Mouse (Mus musculus) cerebellum, postnatal 4 days (tissue): ENCODE measurements around the gene Ryr1.

Experiments
- DNase-seq, 2 experiments: peaks; one replicate each; pipeline ENCODE4 v3.0.0; 2022; ENCODE audit warnings: low spot score in 2 of 2, mixed read lengths in 1 of 2

Gene Ryr1

DNA sequence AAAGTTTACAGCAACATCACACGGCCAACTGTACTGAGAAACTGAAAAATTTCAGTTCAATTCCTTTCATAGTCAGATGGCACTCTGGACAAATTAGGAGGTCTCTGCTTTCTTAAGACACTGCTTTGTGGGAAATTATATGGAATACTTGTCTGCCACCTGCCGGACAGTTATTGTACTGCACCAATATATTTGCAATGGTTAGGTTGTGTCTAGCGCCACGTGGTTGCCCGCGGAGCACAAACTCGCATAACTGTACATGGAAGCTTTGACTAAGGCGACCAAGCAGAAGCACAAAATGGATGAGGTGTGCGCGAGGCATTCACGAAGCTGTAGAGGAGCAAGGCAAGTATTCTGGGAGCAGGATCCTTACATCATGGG, 85.4 kb downstream of the Ryr1 start:
- DNase-seq, result peak; percentile 78 to 90

DNA sequence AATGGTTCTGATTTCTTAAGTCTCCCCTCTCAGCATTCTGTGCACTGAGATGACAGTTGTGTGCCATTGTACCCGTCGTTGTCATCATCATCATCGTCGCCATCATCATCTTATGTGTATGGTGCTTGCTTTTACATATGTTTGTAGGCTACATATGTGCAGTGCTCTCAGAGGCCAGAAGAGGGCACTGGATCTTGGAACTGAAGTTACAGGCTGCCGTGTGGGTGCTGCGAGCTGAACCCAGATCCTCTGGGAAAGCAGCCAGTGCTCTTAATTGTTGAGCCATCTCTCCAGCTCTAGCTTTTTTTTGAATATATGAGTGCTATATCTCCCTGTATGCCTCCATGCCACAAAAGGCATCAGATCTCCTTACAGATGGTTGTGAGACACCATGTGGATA, 87.7 kb downstream of the Ryr1 start:
- DNase-seq, result no peak

DNA sequence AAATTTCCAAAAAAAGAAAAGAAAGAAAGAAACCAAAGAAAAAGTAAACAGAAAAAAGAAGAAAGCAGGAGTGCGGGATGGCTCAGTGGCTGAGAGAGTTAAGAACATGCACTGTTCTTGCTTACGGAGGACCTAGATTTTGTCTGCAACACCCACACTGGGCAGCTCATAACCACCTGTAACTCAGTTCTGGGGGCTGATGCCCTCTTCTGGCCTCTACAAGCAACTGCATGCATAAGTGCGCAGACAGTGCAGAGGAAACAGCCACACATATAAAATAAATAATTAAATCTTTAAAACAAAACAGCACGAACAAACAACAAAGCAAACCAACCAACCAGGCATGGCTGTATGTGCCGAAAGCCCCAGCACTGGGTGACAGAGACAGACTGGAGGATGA, 92.3 kb downstream of the Ryr1 start:
- no peak for DNase-seq

DNA sequence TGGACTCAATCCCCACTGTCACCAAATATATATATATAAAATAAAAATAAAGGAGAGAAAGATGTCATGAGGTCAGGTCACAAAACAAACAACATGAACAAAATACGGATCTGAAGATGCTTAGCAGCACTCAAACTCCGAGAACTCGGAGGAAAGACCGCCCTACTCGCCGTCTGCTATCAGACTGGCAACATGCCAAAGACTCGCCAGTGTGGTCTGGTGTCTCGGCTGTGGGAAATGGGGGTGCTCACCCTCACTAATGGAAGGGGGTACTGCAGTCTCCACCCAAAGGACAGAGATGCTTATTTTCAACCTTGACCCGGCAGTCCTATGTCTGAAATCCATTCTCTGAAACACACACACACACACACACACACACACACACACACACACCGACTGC, 93.3 kb downstream of the Ryr1 start:
- no peak for DNase-seq

DNA sequence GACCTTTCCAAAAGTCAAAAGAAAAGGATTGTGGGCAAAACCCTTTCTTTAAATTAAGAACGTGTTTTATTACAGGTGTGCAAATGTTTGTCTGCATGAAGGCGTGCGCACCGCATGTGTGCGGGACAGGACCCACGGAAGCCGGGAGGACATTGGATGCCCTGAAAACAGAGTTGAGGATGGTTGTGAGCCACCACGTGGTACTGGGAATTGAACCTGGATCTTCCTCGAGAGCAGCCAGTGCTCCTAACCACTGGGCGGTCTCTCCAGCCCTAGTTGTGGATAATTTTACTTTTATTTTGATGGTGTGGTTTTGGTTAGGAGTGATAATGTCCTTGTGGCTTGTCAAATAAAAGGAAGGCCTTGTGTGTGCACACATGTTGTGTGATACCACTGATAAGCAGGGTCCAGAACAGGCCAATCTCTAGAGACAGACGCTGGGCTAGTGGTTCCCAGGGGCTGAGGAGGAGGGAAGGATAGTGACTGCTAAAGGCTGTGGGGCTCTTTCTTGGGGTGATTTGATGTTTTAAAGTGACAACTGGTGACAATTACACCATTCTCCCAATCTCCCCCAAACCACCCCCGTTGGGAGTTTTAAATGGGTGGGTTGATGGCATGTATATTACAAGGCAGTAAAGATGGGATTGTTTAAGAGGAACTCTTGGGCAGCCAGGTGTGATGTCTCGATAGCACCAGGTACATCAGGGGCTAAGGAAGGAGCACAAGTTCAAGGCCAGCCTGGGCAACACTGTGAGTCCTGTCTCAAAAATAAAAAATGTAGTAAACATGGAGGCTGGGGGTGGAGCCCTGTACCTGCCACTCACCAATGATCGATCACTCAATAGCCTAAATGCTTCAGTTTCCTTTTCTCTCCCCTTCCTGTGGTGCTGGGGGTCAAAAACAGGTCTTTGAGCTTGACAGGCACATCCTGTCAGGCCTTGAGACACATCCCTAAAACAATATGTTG, 95.0 kb downstream of the Ryr1 start:
- DNase-seq, result no peak

DNA sequence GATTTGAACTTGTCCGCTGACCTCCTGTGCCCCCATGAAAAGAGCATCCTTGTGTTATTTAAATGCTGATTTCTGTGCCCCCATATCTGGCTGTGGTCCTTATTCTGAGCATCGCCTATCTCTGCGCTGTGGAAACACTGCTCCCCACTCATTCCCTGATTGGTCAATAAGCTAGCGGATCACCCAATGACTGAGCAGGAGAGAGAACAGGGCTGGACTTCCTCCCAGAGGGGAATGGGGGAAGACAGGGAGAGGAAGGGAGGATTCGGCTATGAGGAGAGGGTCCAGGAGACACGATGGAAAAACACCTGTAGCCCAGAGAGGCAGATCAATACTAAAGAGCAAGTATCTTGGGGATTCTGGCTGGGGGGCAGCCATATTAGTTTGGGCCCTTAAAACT, 96.2 kb downstream of the Ryr1 start:
- no peak for DNase-seq

DNA sequence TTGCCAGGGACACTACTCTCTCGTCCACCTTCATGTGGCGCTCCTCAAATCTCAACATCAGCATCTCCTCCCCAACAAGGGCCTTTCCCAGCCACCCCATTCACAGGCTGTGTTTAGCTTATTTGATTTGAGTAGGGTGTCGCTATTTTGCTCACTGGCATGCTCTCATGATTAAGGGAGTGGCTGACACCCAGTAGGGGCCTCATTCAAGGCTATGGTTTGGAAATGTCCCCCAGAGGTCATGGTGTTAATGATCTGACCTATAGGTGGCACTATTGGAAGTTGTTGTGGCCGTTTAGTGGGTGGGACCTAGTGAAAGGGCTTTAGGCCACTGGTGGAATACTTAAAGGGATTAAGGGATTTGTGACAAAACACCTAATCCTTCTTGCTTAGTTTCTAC, 98.2 kb downstream of the Ryr1 start:
- no peak for DNase-seq

DNA sequence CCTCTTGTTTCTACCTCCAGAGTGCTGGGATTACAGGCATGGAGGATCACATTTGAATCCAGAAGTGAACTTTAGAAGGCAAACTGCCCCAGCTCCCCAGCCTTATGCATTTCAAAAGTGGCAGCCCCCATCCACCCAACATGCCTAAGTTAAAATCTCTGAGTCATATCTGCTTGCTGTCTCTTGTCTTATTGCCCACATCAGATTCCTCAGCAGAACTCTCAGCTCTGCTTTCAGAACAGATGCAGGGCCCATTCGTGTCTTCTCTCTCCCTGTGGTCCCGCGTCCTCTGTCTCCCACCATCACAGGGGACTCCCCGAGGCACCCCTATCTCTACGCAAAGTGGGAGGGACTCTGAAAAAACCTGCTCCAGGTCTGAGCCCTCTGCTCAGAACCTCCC, 98.8 kb downstream of the Ryr1 start:
- no peak for DNase-seq

DNA sequence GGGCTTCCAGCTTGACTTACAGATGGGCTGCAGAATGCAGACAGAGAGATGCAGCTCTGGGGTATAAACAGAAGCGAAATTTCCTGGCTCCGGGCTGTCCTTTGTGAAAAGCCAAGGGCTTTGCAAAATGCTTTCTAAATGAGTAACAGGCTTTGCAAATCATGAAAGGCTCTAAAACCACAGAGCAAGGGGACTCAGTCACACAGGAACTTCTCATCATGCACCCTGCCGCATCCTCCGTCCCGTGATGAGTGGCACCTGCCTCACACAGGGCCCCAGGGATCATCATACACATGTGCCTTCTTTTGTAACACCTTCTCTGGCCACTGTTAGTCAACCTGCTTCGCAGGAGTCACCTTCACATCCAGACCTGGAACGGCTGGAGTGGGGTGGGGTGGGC, 99.4 kb downstream of the Ryr1 start:
- no peak for DNase-seq

DNA sequence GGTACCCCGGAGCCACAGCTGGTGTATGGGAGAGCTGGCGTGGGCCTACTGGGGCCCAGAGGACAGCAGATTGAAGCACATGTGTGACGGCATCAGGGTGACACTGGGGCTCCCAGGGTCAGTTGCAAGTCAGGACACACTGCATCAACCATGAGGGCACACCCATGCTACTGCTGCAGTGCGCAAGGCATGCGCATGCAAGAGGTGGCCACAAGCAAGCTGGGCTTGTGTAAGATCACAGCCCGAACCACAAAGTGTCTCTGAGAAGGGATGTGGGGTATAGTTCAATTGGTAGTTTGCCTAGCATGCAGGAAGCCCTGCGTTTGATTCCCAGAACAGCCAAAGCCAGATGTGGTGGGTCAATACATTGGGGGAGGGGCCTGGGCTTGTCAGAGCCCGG, 101.5 kb downstream of the Ryr1 start:
- DNase-seq, result no peak

DNA sequence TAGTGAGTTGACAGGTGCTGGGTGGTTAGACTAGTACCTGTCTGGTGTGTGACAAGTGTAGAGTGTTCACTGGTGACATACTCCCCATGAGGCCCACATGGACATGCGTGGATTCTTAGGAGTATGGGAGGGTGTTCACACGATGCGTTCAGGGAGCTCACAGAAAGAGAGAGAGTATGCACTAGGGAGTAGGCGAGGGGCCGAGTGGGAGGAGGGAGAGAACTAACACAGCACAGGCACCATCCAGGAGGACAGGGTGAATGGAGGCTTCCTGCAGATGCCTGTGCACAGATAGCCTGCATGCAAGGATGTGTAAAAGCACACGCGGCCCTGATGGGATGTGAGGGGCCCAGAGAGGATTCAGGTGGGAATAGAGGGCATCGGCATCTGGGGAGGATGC, 102.5 kb downstream of the Ryr1 start:
- no peak for DNase-seq

DNA sequence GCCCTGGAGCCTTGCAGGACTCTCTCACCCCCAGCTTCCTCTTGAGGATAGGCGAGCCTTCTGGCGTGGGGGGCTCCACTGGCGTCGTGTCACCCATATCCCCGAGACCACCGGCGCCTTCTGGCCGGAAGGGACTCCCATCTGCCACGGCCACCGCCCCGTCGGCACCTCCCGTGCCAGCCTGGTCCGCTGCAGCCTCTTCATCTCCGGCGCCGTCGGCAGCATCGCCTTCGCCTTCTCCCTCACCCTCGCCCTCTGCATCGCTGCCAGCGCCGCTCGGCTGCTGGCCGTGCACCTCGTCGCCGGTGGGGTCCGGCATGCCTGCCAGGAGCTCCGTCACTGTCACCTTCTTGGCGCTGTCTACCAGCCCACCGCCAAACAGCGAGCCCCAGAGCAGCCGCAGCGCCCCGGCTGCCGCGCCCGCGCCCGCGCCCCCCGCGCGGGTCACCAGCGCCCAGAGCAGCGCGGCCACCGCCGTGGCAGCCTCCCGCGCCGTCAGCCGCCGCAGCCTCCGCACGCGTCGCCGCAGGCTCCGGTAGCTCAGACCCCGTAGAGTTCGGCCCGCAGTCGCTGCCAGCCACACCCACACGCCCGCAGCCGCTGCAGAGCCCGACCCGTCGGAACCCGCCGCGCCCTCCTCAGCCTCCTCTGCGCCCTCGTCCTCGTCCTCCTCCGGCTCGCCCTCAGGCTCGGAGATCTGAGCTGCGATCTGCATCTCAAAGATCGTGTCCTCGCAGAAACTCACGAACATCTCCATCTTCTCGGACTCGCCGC, 105.3 kb downstream of the Ryr1 start:
- no peak for DNase-seq

DNA sequence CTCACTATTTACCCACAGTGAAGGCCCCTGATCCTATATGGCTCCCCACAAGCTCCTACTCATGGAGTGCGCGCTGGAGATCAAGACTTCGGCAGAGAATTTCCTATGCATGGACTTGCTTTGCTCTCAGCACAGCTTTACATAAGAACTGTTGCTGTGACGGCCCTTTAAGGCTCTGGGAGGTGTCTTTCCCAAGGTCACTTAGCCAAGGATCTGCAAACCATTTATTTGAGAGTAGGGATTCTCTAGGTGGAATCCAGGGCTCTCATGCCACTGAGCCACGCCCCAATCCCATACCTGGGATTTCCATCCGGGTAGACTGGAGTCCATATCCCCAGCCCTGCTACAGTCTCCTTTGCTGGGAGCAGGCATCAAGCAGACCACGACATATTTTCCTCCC, 107.8 kb downstream of the Ryr1 start:
- no peak for DNase-seq

DNA sequence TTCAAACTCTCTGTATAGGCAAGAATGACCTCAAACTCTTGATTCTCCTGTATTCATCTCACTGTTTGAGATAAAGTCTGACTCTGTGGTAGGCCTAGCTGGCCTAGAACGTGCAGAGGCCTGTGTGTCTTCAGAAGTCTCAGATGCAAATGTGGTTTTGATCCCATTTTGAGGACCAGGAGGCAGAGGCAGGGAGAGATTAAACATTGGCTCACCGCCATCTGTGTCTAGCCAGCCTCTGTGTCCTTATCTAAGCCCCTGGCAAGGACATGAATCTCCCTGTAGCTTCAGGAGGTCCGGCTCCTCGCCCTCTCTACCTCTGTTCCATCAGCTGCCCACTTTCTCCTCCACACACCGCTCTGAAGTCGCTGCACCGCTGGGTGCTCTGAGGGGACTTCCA, 108.5 kb downstream of the Ryr1 start:
- DNase-seq, result no peak

DNA sequence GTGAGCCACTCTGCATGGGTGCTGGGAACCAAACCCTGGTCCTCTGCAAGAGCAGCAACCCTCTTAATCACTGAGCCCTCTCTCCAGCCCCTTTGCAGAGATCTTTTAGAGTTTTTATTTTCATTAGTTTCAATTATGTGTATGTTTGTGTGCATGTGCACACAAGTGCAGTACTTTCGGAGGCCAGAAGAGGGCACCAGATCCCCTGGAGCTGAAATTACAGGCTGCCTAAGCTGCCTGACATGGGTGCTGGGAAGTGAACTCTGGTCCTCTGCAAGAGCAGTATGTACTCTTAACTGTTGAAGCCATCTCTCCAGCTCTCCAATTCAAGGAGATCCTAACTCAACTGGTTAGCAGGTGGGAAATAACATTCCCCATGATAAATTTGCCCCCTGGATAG, 110.0 kb downstream of the Ryr1 start:
- DNase-seq, result no peak

DNA sequence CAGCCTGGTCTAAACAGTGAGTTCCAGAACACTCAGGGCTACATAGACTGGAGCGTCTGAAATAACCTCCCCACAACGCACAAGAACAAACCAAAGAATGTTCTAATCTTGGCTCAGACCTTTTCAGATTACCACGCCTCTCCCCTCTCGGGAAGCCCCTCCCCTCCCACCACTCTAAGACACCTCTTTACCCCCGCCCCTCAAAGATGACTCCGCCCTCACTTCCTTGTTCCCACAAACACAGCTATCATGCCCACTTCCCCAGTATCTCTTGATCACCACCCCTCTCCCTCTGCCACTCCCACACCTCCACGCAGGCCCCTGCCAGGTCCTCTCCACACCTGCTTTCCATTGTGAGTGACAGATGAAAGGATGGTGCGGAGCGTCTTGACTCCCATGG, 116.3 kb downstream of the Ryr1 start:
- DNase-seq, result no peak

DNA sequence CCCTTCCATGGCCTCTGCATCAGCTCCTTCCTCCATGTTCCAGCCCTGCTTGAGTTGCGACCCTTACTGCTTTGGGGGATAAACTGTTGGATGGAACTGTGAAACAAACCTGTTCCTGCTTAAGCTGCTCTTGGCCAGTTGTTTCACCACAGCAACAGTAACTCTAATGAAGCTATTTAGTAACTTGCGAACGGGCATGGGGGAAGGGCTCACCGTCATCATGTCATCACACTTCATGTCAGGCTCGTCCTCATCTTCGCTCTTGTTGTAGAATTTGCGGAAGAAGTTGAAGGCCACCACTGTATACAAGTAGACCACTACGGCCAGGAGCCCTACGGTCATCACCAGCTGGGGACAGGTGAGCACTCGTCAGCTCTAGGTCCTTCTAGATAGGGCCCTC, 116.8 kb downstream of the Ryr1 start:
- no peak for DNase-seq

DNA sequence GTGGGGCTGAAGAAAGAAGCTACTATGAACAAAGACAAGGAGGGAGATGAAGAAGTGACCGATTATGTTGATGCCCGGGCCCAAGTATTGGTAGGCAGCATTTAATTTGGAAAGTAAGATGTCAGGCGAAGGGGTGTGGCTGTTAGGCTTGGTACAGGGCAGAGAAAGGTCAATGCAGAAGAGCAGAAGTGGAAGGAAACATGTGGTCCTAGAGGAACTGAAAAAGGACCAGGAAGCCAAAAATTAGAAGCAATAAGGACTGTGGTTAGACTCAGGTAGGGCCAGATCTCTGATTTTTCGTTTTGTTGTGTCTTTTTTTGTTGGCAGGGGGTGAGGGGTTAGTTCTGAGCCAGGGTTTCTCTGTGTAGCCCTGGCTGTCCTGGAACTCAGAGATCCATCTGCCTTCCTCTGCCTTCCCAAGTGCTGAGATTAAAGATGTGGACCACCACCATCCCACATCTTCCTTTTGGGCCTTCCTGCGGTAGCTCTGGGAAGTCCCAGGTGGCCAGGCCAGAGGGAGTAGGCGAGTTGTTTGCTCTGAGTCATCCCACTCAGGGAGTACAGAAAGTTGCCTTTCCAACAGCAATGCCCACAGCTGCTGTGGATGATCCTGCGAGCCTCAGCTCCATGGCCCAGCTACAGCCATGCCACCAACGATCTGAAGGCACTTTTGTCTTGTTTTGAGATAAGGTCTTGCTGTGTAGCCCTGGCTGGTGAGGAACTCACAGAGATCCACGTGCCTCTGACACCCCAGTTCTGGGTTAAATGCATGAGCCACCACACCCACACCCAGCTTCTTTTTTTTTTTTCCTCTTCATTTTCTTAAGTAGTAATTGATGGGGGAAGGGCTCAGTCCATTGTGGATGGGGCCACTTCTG, 117.5 kb downstream of the Ryr1 start:
- no peak for DNase-seq

DNA sequence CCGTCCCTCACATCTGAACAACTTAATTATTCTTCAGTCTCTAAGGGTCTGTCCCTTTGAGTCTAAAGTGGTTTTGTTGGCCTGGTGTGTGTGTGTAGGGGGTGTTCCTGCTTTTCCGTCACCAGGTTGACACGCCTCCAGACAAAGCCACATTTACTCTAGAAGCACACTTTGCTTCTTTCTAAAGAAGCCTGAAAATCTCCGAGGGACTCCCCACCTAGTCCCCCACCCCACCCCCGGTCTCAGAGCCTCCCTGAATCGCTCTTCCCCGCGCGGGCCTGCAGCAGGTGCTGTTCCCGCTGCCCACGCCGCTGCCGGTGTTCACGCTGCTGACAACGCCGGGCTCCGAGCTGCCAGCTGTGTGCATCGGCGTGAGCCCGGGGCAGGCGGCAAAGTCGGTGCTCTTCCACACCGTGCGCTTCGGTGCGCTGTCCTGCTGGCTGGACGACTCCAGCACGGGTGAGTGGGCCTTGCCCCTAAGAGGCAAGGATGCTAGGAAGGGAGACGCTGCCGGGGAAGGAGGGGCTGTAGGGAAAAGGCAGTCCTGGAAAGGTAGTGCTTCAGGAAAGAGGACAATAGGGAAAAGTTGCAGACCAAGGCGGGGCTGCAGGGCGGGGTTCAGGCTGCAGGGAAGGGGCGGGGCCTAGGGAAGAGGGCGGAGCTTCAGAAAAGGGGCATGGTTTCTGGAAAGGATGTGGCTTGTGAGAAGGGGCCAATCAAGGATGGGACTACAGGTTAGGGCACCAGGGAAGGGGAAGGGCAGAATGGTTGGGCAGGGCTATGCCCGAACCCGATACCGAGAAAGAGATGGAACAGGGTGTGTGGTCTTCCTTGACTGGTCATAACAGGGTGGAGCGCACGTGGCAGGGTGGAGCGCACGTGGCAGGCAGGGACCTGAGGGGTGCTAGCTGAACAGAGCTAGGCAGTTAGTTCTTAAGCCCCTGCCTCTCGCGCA, 124.1 kb downstream of the Ryr1 start:
- DNase-seq, result peak in 1 of 2 experiments; percentile 47

DNA sequence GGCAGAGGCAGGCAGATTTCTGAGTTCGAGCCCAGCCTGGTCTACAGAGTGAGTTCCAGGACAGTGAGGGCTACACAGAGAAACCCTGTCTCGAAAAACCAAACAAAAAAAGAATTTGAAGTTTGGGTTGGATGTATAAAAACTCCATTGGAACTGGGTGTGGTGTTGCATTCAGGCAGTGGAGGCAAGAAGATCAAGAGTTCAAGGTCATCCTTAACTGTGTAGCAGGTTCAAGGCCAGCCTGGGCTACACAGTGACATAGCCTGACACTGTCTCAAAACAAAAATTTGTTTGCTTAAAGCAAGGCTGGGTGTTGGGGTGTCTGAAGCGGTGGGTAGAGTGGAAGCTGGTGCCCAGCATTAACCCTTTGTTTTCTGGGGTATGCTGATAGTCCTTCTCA, 131.6 kb downstream of the Ryr1 start:
- no peak for DNase-seq

DNA sequence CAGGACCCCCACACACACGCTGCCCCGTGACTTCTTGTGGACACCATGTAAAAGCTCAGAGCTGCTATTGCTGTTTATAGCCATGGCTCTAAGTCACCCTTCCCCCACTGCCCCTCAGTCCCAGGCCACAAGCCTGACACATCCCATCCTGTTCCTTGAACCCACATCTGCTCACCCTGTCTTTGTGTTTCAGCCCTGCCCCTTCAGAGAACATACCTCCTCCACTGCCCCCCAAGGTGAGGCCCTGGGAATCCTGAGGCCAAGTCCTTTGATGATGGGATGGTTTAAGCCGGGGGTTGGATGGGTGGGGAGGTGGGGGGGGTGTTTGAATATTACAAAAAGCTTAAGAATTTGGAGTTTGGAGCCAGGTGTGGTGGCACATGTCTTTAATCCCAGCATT, 132.0 kb downstream of the Ryr1 start:
- DNase-seq, result no peak
